Mouse (Mus musculus) G1E (cell line): ENCODE measurements at regions not wholly inside any gene's neighbourhood (a gene's known extent, or its start where the extent isn't known, plus 50 kb on each side); places are given as distances from the start of the nearest gene placed in this dataset.

ENCODE experiments used
- ATAC-seq: 2 replicates; pipeline ENCODE4 v1.8.0; 2016; ENCODE audit warnings: mild to moderate bottlenecking; ENCODE audit not compliant: insufficient number of reproducible peaks, poor library complexity, low FRiP score, severe bottlenecking; ENCODE audit errors: extremely low read depth
- DNase-seq: peaks from one replicate; pipeline ENCODE4 v3.0.0; 2012; ENCODE audit warnings: low spot score
- H3K27me3 ChIP-seq: 2 replicates; pipeline ENCODE4 v1.6.1; 2012; ENCODE audit warnings: mild to moderate bottlenecking, low read length, inconsistent platforms; ENCODE audit not compliant: insufficient read depth
- H3K36me3 ChIP-seq: replicated peaks from 2 replicates; pipeline ENCODE3; 2012; ENCODE audit warnings: mild to moderate bottlenecking, inconsistent platforms
- H3K4me1 ChIP-seq: 2 replicates; pipeline ENCODE4 v1.6.1; 2012; ENCODE audit warnings: low read depth, low read length, inconsistent platforms, mixed read lengths; ENCODE audit not compliant: insufficient read depth
- H3K4me3 ChIP-seq: 2 replicates; pipeline ENCODE4 v1.5.1; 2012; ENCODE audit warnings: low read depth, mild to moderate bottlenecking, inconsistent platforms, low read length, moderate library complexity, mixed read lengths
- H3K9me3 ChIP-seq: replicated peaks from 2 replicates; pipeline ENCODE4 v1.6.1; 2012; ENCODE audit warnings: inconsistent platforms
- CTCF ChIP-seq: IDR thresholded peaks from 2 replicates; pipeline ENCODE4 v1.5.1; 2012; ENCODE audit warnings: low read depth, low read length, inconsistent platforms, mixed read lengths
- GATA1 ChIP-seq: IDR thresholded peaks from 2 replicates; pipeline ENCODE4 v1.6.1; 2012; ENCODE audit warnings: borderline replicate concordance, low read length, inconsistent platforms, mixed read lengths
- GATA2 ChIP-seq: IDR thresholded peaks from 2 replicates; pipeline ENCODE4 v1.6.1; 2012; ENCODE audit warnings: low read depth, low read length, inconsistent platforms, borderline replicate concordance
- POLR2AphosphoS5 ChIP-seq: IDR thresholded peaks from 2 replicates; pipeline ENCODE4 v1.6.1; 2012; ENCODE audit warnings: low read depth, low read length, inconsistent platforms; ENCODE audit not compliant: insufficient replicate concordance
- TAL1 ChIP-seq: conservative IDR thresholded peaks from 2 replicates; pipeline ENCODE4 v1.6.1; 2012; ENCODE audit warnings: low read depth, low read length, inconsistent platforms, mixed read lengths

DNA sequence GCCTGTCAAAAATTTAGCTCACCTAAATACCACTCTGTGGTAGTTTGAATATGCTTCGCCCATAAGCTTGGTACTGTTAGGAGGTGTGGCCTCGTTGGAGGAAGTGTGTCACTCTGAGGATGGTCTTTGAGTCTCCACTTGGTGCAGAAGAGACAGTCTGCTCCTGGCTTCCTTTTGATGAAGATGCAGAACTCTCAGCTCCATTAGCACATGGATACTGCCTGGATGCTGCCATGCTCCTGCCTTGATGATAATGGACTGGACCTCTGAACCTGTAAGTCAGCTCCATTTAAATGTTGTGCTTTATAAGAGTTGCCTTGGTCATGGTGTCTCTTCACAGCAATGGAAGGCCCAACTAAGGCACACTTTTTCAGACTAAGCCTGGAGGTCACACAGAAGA, 56.9 kb upstream of the Pik3r1 start:
- TF ChIP-seq GATA2 = no peak
- TF ChIP-seq GATA1 = no peak
- TF ChIP-seq TAL1 = no peak
- TF ChIP-seq POLR2AphosphoS5 = no peak
- no peak for TF ChIP-seq CTCF
- no peak overlapping the region for H3K4me3 ChIP-seq
- DNase-seq (no peak), ATAC-seq (no peak)
- H3K9me3 ChIP-seq = no peaks in the 10 kb centered on the region
- H3K4me1 ChIP-seq = 0 out of 2 replicates have a peak, but pooled peaks cover 2% of the 10 kb centered on the region
- H3K27me3 ChIP-seq = peaks cover 13% of the 10 kb centered on the region; the same call in 1 of the 2 replicates
- no peaks in the 10 kb centered on the region for H3K36me3 ChIP-seq

GRCm38 (mm10) chr13:101831872-101832629, 64.0 kb upstream of the Pik3r1 start:
- H3K36me3 ChIP-seq = no peaks in the 10 kb centered on the region
- peaks cover 26% of the 10 kb centered on the region for H3K27me3 ChIP-seq
- DNase-seq (no peak), ATAC-seq (no peak)
- no peak for TF ChIP-seq GATA2
- no peak for TF ChIP-seq GATA1
- TF ChIP-seq CTCF = no peak
- no peak for TF ChIP-seq POLR2AphosphoS5
- no peak for TF ChIP-seq TAL1
- 0 out of 2 replicates have a peak, but pooled peaks cover 2% of the 10 kb centered on the region for H3K4me1 ChIP-seq
- H3K9me3 ChIP-seq = no peaks in the 10 kb centered on the region
- no peak overlapping the region for H3K4me3 ChIP-seq

GRCm38 (mm10) chr13:101834546-101834945, 66.5 kb upstream of the Pik3r1 start:
- Histone ChIP-seq H3K9me3 (no peaks in the 10 kb centered on the region), H3K27me3 (peaks cover 42% of the 10 kb centered on the region), H3K4me3 (no peak overlapping the region), H3K4me1 (no peaks in the 10 kb centered on the region), H3K36me3 (no peaks in the 10 kb centered on the region)
- DNase-seq = no peak
- TF ChIP-seq POLR2AphosphoS5 (no peak), GATA1 (no peak), GATA2 (no peak), TAL1 (no peak), CTCF (no peak)
- ATAC-seq = no peak

DNA sequence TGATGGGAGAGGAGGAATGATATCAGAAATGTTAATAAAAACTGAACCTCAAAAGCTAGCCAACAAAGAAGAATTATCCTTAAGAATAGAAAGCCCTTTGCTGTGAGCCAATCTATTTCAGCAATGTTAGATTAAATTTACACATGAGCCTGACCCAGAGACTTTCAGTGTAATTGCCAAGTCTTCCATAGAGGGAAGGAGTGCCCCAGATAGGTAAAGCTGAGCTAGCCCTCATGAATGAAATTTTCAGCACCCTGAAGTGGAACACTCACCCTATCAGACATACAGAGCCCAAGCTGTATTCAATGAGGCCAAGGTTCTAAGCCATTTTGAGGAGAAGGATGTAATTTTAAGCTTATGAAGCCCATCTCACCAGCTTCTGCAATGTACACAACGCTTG, 69.0 kb upstream of the Pik3r1 start:
- TF ChIP-seq POLR2AphosphoS5 (no peak), CTCF (no peak), GATA1 (no peak), TAL1 (no peak), GATA2 (no peak)
- ATAC-seq = no peak
- no peaks in the 10 kb centered on the region for H3K4me1 ChIP-seq
- DNase-seq = no peak
- no peaks in the 10 kb centered on the region for H3K36me3 ChIP-seq
- peaks cover 49% of the 10 kb centered on the region for H3K27me3 ChIP-seq
- no peak overlapping the region for H3K4me3 ChIP-seq
- no peaks in the 10 kb centered on the region for H3K9me3 ChIP-seq

DNA sequence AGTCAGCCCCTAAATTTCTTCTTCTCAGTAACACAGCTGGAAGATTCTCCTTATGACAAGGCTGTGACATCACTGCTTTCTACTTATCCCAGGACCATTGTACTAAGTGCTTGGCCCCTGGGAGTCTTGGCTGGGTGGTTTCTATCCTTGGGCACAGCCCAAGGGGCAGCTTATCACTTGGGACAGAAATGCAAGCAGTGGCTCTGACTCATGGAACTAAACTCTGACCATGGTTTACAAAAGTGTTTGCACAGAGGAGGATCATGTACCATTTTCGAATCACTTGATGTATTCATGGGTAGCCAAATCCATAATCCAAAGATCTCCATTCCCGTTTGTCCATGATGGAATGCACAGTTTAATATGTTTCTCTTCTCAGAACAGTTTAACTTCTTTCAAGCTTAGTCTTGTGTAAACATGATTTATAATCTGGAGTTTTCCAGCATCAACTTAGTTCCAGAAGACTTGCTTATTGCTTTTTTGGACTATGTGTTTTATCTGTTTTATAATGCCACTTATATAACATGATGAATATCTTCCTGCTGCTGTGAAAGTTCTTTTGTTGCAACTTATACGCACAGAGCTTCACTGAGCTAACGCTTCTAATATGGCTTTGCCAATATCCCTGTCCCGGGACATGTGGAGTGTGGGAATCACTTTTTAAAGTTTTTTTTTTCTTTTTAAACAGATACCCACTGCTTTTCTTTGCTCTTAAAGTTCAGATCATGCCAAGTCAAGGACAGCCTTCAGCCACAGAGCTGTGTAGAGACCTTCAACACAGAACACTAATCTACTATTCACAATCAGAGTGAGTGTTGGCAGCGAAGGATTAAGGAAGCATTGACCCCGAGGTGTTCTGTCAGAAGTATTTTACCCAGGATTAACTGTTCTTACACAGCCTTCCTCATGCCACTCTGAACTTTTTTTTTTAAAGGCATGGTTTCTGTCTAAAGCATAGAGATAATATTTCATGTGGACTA, 76.7 kb upstream of the Pik3r1 start:
- ATAC-seq (no peak), DNase-seq (no peak)
- TF ChIP-seq POLR2AphosphoS5 = no peak
- no peak for TF ChIP-seq CTCF
- no peak for TF ChIP-seq GATA1
- TF ChIP-seq GATA2 = no peak
- no peak for TF ChIP-seq TAL1

GRCm38 (mm10) chr13:101846016-101846415, 78.0 kb upstream of the Pik3r1 start:
- H3K4me1 ChIP-seq = no peaks in the 10 kb centered on the region
- TF ChIP-seq TAL1 (no peak), GATA2 (no peak), POLR2AphosphoS5 (no peak), GATA1 (no peak), CTCF (no peak)
- no peaks in the 10 kb centered on the region for H3K9me3 ChIP-seq
- no peak for ATAC-seq
- H3K4me3 ChIP-seq = no peak overlapping the region
- no peak for DNase-seq
- peaks cover 26% of the 10 kb centered on the region for H3K27me3 ChIP-seq
- no peaks in the 10 kb centered on the region for H3K36me3 ChIP-seq

More for the DNA sequence above, 76.7 kb upstream of the Pik3r1 start:
- Histone ChIP-seq H3K27me3 (peaks cover 29% of the 10 kb centered on the region), H3K4me1 (no peaks in the 10 kb centered on the region), H3K4me3 (no peak overlapping the region), H3K9me3 (no peaks in the 10 kb centered on the region), H3K36me3 (no peaks in the 10 kb centered on the region)
